Mouse (Mus musculus) kidney, embryonic 14.5 days (tissue): ENCODE data around the gene Prtg. TPM values are rescaled to one million over a fixed set of nuclear protein-coding genes. Genes with fewer than 3 reads are reported as not detected.

Source experiments
- ATAC-seq: fragments of 200-750 bp; cut with Nextera tagmentation; 2 replicates; pipeline ENCODE4 v1.8.0; 2017; ENCODE audit warnings: moderate number of reproducible peaks, mild to moderate bottlenecking, moderate TSS enrichment, moderate library complexity; ENCODE audit not compliant: low FRiP score, low TSS enrichment
- H3K27ac ChIP-seq: fragments of 300-500 bp; sonication (generic); 2 replicates; pipeline ENCODE4 v1.5.1; 2014; ENCODE audit warnings: low read depth, mild to moderate bottlenecking, low read length, moderate library complexity, mixed read lengths
- H3K27me3 ChIP-seq: fragments of 300-500 bp; sonication (generic); 2 replicates; pipeline ENCODE4 v1.6.1; 2014; ENCODE audit warnings: mild to moderate bottlenecking, low read length; ENCODE audit not compliant: control insufficient read depth, insufficient read depth
- H3K36me3 ChIP-seq: fragments of 300-500 bp; sonication (generic); 2 replicates; pipeline ENCODE4 v1.6.1; 2014; ENCODE audit warnings: low read length, mixed read lengths; ENCODE audit not compliant: control insufficient read depth, insufficient read depth
- H3K4me1 ChIP-seq: fragments of 300-500 bp; sonication (generic); 2 replicates; pipeline ENCODE4 v1.6.1; 2014; ENCODE audit warnings: low read length, mixed read lengths; ENCODE audit not compliant: control insufficient read depth, insufficient read depth
- H3K4me2 ChIP-seq: fragments of 300-500 bp; sonication (generic); replicated peaks from 2 replicates; pipeline ENCODE4 v1.6.1; 2014; ENCODE audit warnings: low read depth, mild to moderate bottlenecking, low read length
- H3K4me3 ChIP-seq: fragments of 300-500 bp; sonication (generic); 2 replicates; pipeline ENCODE4 v1.5.1; 2014; ENCODE audit warnings: mild to moderate bottlenecking, low read length
- H3K9ac ChIP-seq: fragments of 300-500 bp; sonication (generic); 2 replicates; pipeline ENCODE4 v1.6.1; 2014; ENCODE audit warnings: low read depth, mild to moderate bottlenecking, low read length, moderate library complexity
- H3K9me3 ChIP-seq: fragments of 300-500 bp; sonication (generic); 2 replicates; pipeline ENCODE4 v1.6.1; 2016; ENCODE audit warnings: low read length; ENCODE audit not compliant: control insufficient read depth
- WGBS: fragments of 180-500 bp; shearing (Covaris S2); extraction: QIAGEN DNeasy Blood & Tissue Kit; methylation state at CpG from one replicate; pipeline ENCODE4 v1.1.7; 2014; 5-methylcytosine and 5-hydroxymethylcytosine counted together
- polyA plus RNA-seq: library from polyadenylated mRNA; unstranded; fragments of >200 nt; fragmentation: Nextera tagmentation; extraction: Ambion mirVana; gene quantifications from 2 replicates; pipeline ENCODE4 v1.2.1, GENCODE M21; 2014

Prtg gene
- polyA plus RNA-seq, 1 experiment from 2014 or later: 4.6 TPM

DNA sequence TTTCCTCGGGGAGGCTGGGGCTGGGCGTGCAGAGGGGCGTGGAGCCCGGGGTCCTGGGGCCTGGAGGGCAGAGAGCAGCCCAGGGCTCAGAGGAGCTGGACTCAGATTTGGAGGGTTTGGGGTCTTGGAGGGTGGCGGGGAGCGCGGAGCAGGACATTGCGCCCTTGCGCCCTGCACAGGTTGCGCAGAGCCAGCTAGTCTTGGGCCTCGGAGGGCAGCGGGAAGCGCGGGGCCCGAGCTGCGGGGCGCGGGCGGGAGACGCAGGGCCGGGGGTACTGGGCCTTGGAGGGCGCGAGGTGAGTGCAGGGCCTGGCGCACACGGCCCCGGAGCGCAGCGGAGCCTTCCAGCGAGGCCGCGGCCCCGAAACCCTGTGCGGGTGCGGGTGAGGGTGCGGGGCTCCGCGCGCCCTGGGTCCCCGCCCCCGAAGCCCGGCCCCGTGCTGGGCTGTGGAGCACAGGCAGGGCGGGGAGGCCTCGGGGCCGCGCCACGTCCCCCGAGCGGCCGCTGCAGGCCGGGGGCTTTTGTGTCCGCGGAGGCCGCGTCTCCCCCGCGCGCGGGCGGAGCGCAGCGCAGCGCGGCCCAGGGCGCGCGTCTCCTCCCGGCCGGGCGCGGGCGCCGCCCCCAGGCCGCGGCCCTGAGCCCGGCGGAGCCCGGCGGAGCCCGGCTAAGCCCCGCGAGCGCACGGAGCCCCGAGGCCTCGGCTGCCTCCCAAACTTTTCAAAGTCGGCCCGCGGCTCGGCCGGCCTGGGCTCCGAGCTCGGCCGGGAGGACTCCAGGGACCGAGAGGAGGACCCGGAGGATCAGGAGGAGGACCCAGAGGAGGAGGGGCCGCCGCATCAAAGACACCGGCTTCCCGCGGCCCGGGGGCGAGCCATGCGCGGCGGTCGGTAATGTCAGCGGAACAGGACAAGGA is 118.6 kb downstream of the Prtg start, which contains the start of gene Pygo1:
Pygo1 (plus strand) TSS at position 625 of the 914 bp plus-strand sequence.
- peak; percentile 90 for ATAC-seq
- Histone ChIP-seq H3K4me3 (peak within 1 kb of the TSS; percentile 52), H3K27me3 (no peaks in the 10 kb centered on the region), H3K4me2 (peak within 1 kb of the TSS; percentile 95), H3K4me1 (peaks cover 5% of the 10 kb centered on the region; the same call in 1 of the 2 replicates), H3K36me3 (no peaks in the 10 kb centered on the region; the same call in 1 of the 2 replicates), H3K9me3 (no peaks in the 10 kb centered on the region), H3K27ac (peak within 1 kb of the TSS; percentile 40), H3K9ac (peak within 1 kb of the TSS; percentile 93)
- WGBS: under 1% methylated on average over 82 of the region's 108 CpGs

DNA sequence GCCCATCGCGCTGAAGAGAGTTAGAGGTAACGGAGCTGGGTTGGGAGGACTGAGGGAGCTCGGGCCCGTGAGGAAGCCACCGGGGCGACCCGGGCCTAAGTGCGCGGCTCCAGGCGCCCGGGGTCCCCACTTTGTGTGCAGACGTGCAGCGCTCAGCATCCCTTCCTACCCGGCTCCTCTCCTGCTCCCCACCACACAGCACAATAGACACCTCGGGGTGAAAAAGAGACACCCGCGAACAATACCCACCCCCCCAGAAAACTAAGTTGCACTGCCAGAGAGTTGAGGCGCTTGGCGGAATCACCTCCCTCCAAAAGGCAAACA is 119.2 kb downstream of the Prtg start:
- Histone ChIP-seq H3K9ac (peak overlapping the region; percentile 93), H3K27me3 (no peaks in the 10 kb centered on the region), H3K4me2 (peak overlapping the region; percentile 95), H3K36me3 (no peaks in the 10 kb centered on the region; the same call in 1 of the 2 replicates), H3K9me3 (no peaks in the 10 kb centered on the region), H3K4me1 (peaks cover 5% of the 10 kb centered on the region; the same call in 1 of the 2 replicates), H3K4me3 (peak overlapping the region; percentile 52), H3K27ac (peak overlapping the region; percentile 40)
- no peak; the same call in none of the 2 replicates for ATAC-seq
- under 1% methylated on average over 20 of the region's 20 CpGs for WGBS

DNA sequence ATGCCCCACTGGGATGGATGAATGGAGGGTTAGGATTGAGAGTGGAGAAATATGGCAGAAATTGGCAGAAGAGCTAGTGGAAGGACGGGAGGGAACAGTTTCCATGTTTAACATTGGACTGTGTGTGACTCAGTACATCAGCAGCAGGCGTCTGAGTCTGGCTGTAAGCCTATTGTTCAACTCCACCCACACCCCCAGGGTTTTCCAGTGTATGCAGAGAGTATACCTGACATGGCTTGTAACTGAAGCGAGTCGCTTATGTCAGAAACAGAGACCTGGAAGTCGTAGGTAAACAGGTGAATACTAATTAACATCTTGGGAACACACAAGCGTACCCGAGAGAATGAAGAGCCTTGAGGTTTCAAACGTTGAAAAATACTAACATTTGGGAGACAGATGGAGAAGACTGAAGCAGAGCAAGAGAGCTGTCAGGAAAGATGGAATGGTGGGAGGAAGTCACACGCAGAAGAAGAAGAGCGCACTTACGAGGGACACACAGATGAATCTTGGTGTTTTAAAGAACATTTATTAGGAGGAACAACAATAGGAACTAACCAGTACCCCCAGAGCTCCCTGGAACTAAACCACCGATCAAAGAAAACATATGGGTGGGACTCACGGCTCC is 124.6 kb downstream of the Prtg start:
- Histone ChIP-seq H3K27ac (no peak overlapping the region), H3K36me3 (peaks cover 2% of the 10 kb centered on the region; the same call in 1 of the 2 replicates), H3K9ac (no peak overlapping the region), H3K27me3 (no peaks in the 10 kb centered on the region), H3K9me3 (no peaks in the 10 kb centered on the region), H3K4me1 (peaks cover 5% of the 10 kb centered on the region; the same call in 1 of the 2 replicates), H3K4me3 (no peak overlapping the region), H3K4me2 (no peak overlapping the region)
- no peak for ATAC-seq
- 85% methylated on average over 13 of the region's 13 CpGs for WGBS

DNA sequence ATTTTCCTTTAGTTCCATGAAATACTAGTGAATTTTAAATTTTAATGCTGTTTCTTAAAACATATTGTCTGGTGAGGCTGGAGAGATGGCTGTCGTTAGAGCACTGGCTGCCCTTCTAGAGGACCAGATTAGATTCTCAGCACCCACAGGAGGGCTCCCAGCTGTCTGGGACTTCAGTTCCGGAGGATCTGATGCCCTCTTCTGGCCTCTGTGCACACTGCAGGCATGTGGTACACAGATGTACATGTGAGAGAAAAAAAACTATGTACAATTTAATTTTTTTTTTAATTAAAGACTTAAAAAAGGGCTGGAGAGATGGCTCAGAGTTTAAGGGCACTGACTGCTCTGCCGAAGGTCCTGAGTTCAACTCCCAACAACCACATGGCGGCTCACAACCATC is 128.6 kb downstream of the Prtg start:
- 90% methylated on average over 4 of the region's 4 CpGs for WGBS
- no peak overlapping the region for H3K4me3 ChIP-seq
- H3K27me3 ChIP-seq: no peaks in the 10 kb centered on the region
- H3K27ac ChIP-seq: no peak overlapping the region
- H3K36me3 ChIP-seq: peaks cover 2% of the 10 kb centered on the region; the same call in 1 of the 2 replicates
- H3K9ac ChIP-seq: no peak overlapping the region
- no peak overlapping the region for H3K4me2 ChIP-seq
- no peak for ATAC-seq
- no peaks in the 10 kb centered on the region for H3K4me1 ChIP-seq
- H3K9me3 ChIP-seq: no peaks in the 10 kb centered on the region

DNA sequence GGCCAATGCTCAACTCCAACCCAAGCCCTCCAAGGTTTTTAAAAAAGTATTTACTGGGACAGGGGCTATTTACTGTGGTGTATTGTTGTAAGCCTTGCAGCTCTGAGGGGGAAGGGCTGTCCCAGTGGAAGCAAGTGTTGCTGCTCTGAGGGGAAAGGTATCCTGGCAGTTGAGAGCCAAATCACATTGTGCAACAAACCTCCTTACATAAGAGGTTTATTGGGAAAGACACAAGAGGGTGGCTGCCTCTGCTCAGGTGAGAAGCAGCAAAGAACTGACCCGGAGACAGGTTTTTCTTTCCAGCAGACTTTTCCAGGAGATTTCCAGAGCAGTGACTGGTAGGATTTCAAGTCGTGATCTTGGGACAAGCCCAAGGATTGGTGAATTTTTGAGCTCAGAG is 129.6 kb downstream of the Prtg start:
- Histone ChIP-seq H3K4me1 (no peaks in the 10 kb centered on the region), H3K9me3 (no peaks in the 10 kb centered on the region), H3K4me2 (no peak overlapping the region), H3K27ac (no peak overlapping the region), H3K4me3 (no peak overlapping the region), H3K9ac (no peak overlapping the region), H3K27me3 (no peaks in the 10 kb centered on the region), H3K36me3 (peaks cover 2% of the 10 kb centered on the region; the same call in 1 of the 2 replicates)
- WGBS: 80% methylated on average over 2 of the region's 2 CpGs
- no peak for ATAC-seq

DNA sequence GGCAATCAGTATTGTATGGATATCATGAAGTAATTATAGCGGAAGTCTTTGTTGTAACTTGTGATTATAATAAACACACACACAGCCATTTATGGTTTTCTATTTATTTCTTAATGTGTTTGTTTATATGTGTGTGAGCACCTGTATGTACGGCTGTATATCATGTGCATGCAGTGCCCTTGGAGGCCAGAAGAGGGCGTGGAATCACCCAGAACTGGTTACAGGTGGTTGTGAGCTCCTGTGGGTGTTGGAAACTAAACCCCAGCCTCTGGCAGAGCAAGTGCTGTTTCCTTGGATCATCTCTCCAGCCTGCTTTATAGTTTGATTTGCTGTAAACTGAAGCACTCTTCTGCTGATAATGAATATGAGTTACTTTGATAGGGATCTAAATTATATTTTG is 136.8 kb downstream of the Prtg start:
- H3K4me2 ChIP-seq: no peak overlapping the region
- no peaks in the 10 kb centered on the region for H3K4me1 ChIP-seq
- no peak overlapping the region for H3K4me3 ChIP-seq
- H3K36me3 ChIP-seq: peaks cover 20% of the 10 kb centered on the region
- no peak overlapping the region for H3K27ac ChIP-seq
- H3K27me3 ChIP-seq: no peaks in the 10 kb centered on the region
- WGBS: 66% methylated on average over 3 of the region's 3 CpGs
- H3K9ac ChIP-seq: no peak overlapping the region
- H3K9me3 ChIP-seq: peaks cover 3% of the 10 kb centered on the region; the same call in 1 of the 2 replicates
- no peak for ATAC-seq

DNA sequence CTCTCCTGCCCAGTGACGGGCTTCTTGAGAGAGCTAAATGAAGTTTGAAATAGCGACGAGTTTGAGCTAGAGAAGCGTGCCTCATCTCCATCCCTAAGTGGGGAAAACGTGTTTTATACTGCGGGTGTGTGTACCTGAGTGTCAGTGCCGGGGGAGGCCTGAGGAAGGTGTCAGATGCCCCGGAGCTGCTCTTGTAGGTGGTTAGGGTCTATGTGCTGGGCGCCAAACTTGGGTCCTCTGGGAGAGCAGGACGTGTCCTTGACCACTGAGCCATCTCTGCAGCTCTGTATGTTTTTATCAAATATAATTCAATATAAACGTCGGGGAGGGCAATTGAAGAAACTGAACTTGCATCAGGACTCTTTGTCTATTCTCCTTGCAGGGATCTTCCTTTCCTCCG is 137.6 kb downstream of the Prtg start:
- 91% methylated on average over 13 of the region's 13 CpGs for WGBS
- H3K36me3 ChIP-seq: peaks cover 20% of the 10 kb centered on the region
- no peak overlapping the region for H3K4me2 ChIP-seq
- no peak overlapping the region for H3K27ac ChIP-seq
- no peak for ATAC-seq
- no peak overlapping the region for H3K4me3 ChIP-seq
- H3K9ac ChIP-seq: no peak overlapping the region
- H3K9me3 ChIP-seq: peaks cover 3% of the 10 kb centered on the region; the same call in 1 of the 2 replicates
- H3K4me1 ChIP-seq: no peaks in the 10 kb centered on the region
- no peaks in the 10 kb centered on the region for H3K27me3 ChIP-seq

DNA sequence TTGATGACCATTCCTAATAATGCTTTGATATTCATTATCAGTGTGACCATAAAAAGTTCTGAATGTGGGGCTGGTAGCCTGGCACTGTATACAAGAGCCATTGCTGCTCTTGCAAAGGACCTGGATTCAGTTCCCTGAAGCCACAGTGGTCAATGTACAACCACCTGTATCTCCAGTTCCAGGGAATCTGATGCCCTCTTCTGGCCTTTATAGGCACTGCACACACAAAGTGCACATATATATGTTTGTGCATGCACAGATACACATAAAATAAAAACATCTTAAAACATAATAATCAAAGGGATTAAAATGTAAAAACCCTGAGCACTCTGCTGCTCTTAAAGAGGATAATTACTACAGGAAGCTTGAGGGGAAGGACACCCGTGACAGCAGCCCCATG is 140.3 kb downstream of the Prtg start:
- peaks cover 20% of the 10 kb centered on the region for H3K36me3 ChIP-seq
- H3K27me3 ChIP-seq: no peaks in the 10 kb centered on the region
- peaks cover 3% of the 10 kb centered on the region; the same call in 1 of the 2 replicates for H3K9me3 ChIP-seq
- H3K4me3 ChIP-seq: no peak overlapping the region
- no peak overlapping the region for H3K9ac ChIP-seq
- H3K27ac ChIP-seq: no peak overlapping the region
- no peaks in the 10 kb centered on the region for H3K4me1 ChIP-seq
- WGBS: 96% methylated on average over 1 of the region's 1 CpGs
- no peak overlapping the region for H3K4me2 ChIP-seq
- no peak for ATAC-seq

DNA sequence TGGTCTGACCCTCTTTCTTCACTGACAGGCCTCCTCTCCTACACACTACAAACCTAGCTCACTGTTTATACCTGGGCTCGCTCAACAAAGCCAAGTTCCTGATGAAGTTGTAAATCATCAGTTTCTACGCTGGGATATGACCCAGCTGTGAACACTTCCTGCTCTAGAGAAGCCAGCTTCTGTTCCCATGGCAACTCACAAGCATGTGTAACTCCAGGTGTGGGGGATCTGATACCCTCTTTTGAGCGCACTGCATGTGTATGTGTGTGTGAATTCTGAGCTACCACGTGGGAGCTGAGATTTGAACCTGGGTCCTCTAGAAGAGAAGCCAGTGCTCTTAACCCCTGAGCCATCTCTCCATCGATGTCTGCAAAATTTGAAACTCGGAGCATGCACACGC is 142.9 kb downstream of the Prtg start:
- H3K27ac ChIP-seq: no peak overlapping the region
- peak; percentile 62; the same call in 1 of the 2 replicates for ATAC-seq
- H3K36me3 ChIP-seq: peaks cover 19% of the 10 kb centered on the region
- H3K4me3 ChIP-seq: no peak overlapping the region
- H3K9ac ChIP-seq: no peak overlapping the region
- no peaks in the 10 kb centered on the region for H3K27me3 ChIP-seq
- no peaks in the 10 kb centered on the region for H3K4me1 ChIP-seq
- WGBS: 50% methylated on average over 7 of the region's 7 CpGs
- H3K9me3 ChIP-seq: peaks cover 3% of the 10 kb centered on the region; the same call in 1 of the 2 replicates
- no peak overlapping the region for H3K4me2 ChIP-seq
